Mouse (Mus musculus) E14TG2a.4 (cell line): ENCODE measurements around the gene Itpr3.

Experiments
- H3K27me3 ChIP-seq: 2 replicates; pipeline ENCODE4 v1.6.1; 2014; ENCODE audit warnings: low read length, control low read depth; ENCODE audit not compliant: insufficient read depth
- H3K36me3 ChIP-seq: 2 replicates; pipeline ENCODE4 v1.6.1; 2014; ENCODE audit warnings: low read length, control low read depth; ENCODE audit not compliant: insufficient read depth
- H3K4me1 ChIP-seq: replicated peaks from 2 replicates; pipeline ENCODE4 v1.6.1; 2014; ENCODE audit warnings: low read depth, low read length, control low read depth
- H3K4me3 ChIP-seq: replicated peaks from 2 replicates; pipeline ENCODE4 v1.5.1; 2014; ENCODE audit warnings: mild to moderate bottlenecking, low read length
- H3K9me3 ChIP-seq: 2 replicates; pipeline ENCODE4 v1.6.1; 2014; ENCODE audit warnings: low read length, control low read depth
- CTCF ChIP-seq: conservative IDR thresholded peaks from 2 replicates; pipeline ENCODE4 v1.5.1; 2014; ENCODE audit warnings: low read length
- NANOG ChIP-seq: IDR thresholded peaks from 2 replicates; pipeline ENCODE4 v1.6.1; 2014; ENCODE audit warnings: borderline replicate concordance, low read length, mixed read lengths
- POU5F1 ChIP-seq: IDR thresholded peaks from 2 replicates; pipeline ENCODE4 v1.6.1; 2014; ENCODE audit warnings: low read length, borderline replicate concordance

Gene Itpr3

GRCm38 (mm10) chr17:27072363-27072762, 15.3 kb downstream of the Itpr3 start:
- Histone ChIP-seq H3K4me1 (peaks cover 86% of the 10 kb centered on the region), H3K4me3 (no peak overlapping the region), H3K27me3 (no peaks in the 10 kb centered on the region), H3K36me3 (peaks cover 43% of the 10 kb centered on the region), H3K9me3 (no peaks in the 10 kb centered on the region)
- TF ChIP-seq NANOG (no peak), POU5F1 (no peak), CTCF (no peak)

GRCm38 (mm10) chr17:27073126-27073525, 16.0 kb downstream of the Itpr3 start:
- H3K4me1 ChIP-seq: peaks cover 89% of the 10 kb centered on the region
- H3K36me3 ChIP-seq: peaks cover 43% of the 10 kb centered on the region
- H3K9me3 ChIP-seq: no peaks in the 10 kb centered on the region
- H3K27me3 ChIP-seq: no peaks in the 10 kb centered on the region
- no peak overlapping the region for H3K4me3 ChIP-seq
- TF ChIP-seq POU5F1 (no peak), NANOG (no peak), CTCF (no peak)

GRCm38 (mm10) chr17:27073778-27074177, 16.7 kb downstream of the Itpr3 start:
- TF ChIP-seq NANOG: no peak
- no peak for TF ChIP-seq CTCF
- TF ChIP-seq POU5F1: no peak
- Histone ChIP-seq H3K4me3 (no peak overlapping the region), H3K36me3 (peaks cover 43% of the 10 kb centered on the region), H3K9me3 (no peaks in the 10 kb centered on the region), H3K27me3 (no peaks in the 10 kb centered on the region), H3K4me1 (peaks cover 93% of the 10 kb centered on the region)

GRCm38 (mm10) chr17:27074236-27074635, 17.1 kb downstream of the Itpr3 start:
- Histone ChIP-seq H3K27me3 (no peaks in the 10 kb centered on the region), H3K9me3 (no peaks in the 10 kb centered on the region), H3K4me1 (peaks cover 91% of the 10 kb centered on the region), H3K4me3 (no peak overlapping the region), H3K36me3 (peaks cover 43% of the 10 kb centered on the region)
- TF ChIP-seq POU5F1 (no peak), NANOG (no peak), CTCF (no peak)

GRCm38 (mm10) chr17:27074849-27075745, 18.0 kb downstream of the Itpr3 start:
- Histone ChIP-seq H3K27me3 (no peaks in the 10 kb centered on the region), H3K4me3 (no peak overlapping the region), H3K36me3 (peaks cover 49% of the 10 kb centered on the region), H3K4me1 (peaks cover 89% of the 10 kb centered on the region), H3K9me3 (no peaks in the 10 kb centered on the region)
- no peak for TF ChIP-seq POU5F1
- TF ChIP-seq NANOG: no peak
- no peak for TF ChIP-seq CTCF

- H3K9me3 ChIP-seq: no peaks in the 10 kb centered on the region
- H3K27me3 ChIP-seq: no peaks in the 10 kb centered on the region
- no peak overlapping the region for H3K4me3 ChIP-seq
- peaks cover 84% of the 10 kb centered on the region for H3K4me1 ChIP-seq
- peaks cover 59% of the 10 kb centered on the region for H3K36me3 ChIP-seq
- peak; percentile 82 for TF ChIP-seq CTCF
- no peak for TF ChIP-seq NANOG
- TF ChIP-seq POU5F1: no peak
These were observed 20.0 kb downstream of the Itpr3 start for GRCm38 (mm10) chr17:27077133-27077532.

- TF ChIP-seq NANOG (no peak), CTCF (peak; percentile 94), POU5F1 (no peak)
- Histone ChIP-seq H3K27me3 (no peaks in the 10 kb centered on the region), H3K4me1 (peaks cover 82% of the 10 kb centered on the region), H3K36me3 (peaks cover 61% of the 10 kb centered on the region), H3K9me3 (no peaks in the 10 kb centered on the region), H3K4me3 (no peak overlapping the region)
These were observed 20.8 kb downstream of the Itpr3 start for GRCm38 (mm10) chr17:27077920-27078319.

- Histone ChIP-seq H3K27me3 (no peaks in the 10 kb centered on the region), H3K4me1 (peaks cover 81% of the 10 kb centered on the region), H3K36me3 (peaks cover 60% of the 10 kb centered on the region), H3K4me3 (0 out of 2 replicates have a peak overlapping the region, but pooled peaks have one; percentile 10), H3K9me3 (no peaks in the 10 kb centered on the region)
- TF ChIP-seq CTCF (no peak), NANOG (no peak), POU5F1 (no peak)
These were observed 21.4 kb downstream of the Itpr3 start for GRCm38 (mm10) chr17:27078499-27078898.

GRCm38 (mm10) chr17:27081868-27082267, 24.8 kb downstream of the Itpr3 start:
- Histone ChIP-seq H3K4me1 (peaks cover 84% of the 10 kb centered on the region), H3K36me3 (peaks cover 51% of the 10 kb centered on the region), H3K27me3 (no peaks in the 10 kb centered on the region), H3K4me3 (no peak overlapping the region), H3K9me3 (no peaks in the 10 kb centered on the region)
- no peak for TF ChIP-seq POU5F1
- TF ChIP-seq NANOG: no peak
- TF ChIP-seq CTCF: no peak
